Mouse (Mus musculus) central nervous system, embryonic 14 days (tissue): ENCODE results near the gene Klra6. TPM values are rescaled to one million over a fixed set of nuclear protein-coding genes. Genes with fewer than 3 reads are reported as not detected.

Source experiments
- polyA plus RNA-seq: library from polyadenylated mRNA; depleted of rRNA; stranded (reverse); fragments of >200 nt; gene quantifications from 2 replicates; pipeline ENCODE4 v1.2.3, GENCODE M21; 2012; rRNA removed

The Klra6 gene
- polyA plus RNA-seq = not detected in 2 replicates

DNA sequence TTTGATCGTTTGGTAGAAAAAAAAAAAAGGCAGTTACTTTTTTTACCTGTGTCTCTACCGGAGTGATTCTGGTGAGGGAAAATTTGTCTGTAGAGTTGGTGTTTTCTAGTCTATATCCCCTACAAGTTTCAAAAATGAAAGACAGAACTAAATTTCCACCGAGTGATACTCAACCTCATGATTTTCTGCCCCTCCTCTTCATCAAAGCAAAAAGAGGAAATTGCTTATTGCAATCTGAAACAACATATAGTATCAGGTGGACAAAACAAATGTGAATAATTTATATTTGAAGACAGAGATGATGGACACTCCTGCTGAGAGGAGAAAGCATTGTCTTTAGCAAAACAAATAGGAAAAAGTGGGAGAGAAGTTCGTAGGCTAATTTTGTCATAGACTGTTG is at the start of gene Klra6:
Gene Klra6, minus strand, starts transcription at position 101 of the 400 bp plus-strand sequence.

DNA sequence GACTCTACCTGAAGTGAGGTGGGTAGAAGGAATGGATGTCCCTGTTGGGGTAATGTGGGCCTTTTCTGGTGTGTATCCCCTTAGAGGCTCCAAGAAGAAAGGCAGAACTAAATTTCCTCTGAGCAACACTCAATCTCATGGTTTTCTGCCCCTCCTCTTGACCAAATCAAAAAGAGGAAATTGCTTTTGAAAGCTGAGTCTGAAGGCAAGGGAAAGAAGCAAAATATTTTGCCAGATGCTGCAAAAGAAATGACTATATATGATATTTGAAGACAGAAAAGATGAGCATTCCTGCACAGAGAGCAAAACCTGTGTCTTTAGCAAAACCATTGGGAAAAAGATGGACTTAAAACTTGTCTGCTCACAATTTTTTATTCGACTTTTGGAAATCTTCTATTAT is 40.4 kb upstream of the Klra6 start, which contains the start of gene Klra4:
Gene Klra4, minus strand, starts transcription at position 101 of the 400 bp plus-strand sequence.

Other genes with a start within 250 kb of the Klra6 start
- not detected in 2 replicates for gene Gm156, start 242.7 kb downstream of the Klra6 start, polyA plus RNA-seq
- not detected in 2 replicates for gene Gm17631, start 164.3 kb downstream of the Klra6 start, polyA plus RNA-seq
- gene Klra17, start 150.3 kb downstream of the Klra6 start, polyA plus RNA-seq = not detected in 2 replicates
- not detected in 2 replicates for gene Klra5, start 109.3 kb downstream of the Klra6 start, polyA plus RNA-seq
- not detected in 2 replicates for gene Klra4, start 40.3 kb upstream of the Klra6 start, polyA plus RNA-seq
- not detected in 2 replicates for gene Klra8, start 102.9 kb upstream of the Klra6 start, polyA plus RNA-seq
- not detected in 2 replicates for gene Klra9, start 166.2 kb upstream of the Klra6 start, polyA plus RNA-seq
- not detected in 2 replicates for gene Klra7, start 206.4 kb upstream of the Klra6 start, polyA plus RNA-seq